Mouse (Mus musculus): ENCODE measurements around the gene Ugcg.

- no peak for TF ChIP-seq CTCF (IDR thresholded peaks at IDR 0.05; ENCODE audit: low read depth, low read length)
- no peak for TF ChIP-seq POLR2A (IDR thresholded peaks at IDR 0.05; ENCODE audit: borderline replicate concordance, low read depth, low read length)
Measured at GRCm38 (mm10) chr4:59223055-59223615, 34.1 kb downstream of the Ugcg start.
